Mouse (Mus musculus) frontal cortex, postnatal 10 days (tissue): Measurements from ENCODE around the gene Defb43.

Source experiments
- DNase-seq, 2 experiments: peaks; one replicate each; pipeline ENCODE4 v3.0.0; 2022; ENCODE audit warnings: low spot score in 2 of 2, mixed read lengths in 1 of 2

Gene Defb43

DNA sequence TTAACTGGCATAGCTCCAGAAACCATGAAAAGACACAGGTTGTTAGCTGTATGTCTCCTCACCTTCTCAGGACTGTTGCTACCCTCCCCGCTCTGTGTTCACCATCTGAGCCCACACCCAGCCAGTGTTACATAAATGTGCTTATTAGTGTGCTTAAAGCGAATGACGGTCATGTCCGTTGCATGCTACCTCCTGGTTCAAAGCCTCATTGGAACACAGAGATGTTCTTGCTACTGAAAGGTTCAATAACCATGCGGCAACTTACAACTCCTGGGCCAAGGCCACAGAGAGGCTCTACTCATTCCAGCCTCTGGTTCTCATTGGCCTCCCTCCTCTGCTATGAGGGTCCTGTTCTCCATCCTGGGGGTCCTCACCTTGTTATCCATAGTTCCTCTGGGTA is at the start of gene Defb43:
Defb43 (plus strand) TSS at position 301 of the 400 bp plus-strand sequence.
- no peak for DNase-seq

DNA sequence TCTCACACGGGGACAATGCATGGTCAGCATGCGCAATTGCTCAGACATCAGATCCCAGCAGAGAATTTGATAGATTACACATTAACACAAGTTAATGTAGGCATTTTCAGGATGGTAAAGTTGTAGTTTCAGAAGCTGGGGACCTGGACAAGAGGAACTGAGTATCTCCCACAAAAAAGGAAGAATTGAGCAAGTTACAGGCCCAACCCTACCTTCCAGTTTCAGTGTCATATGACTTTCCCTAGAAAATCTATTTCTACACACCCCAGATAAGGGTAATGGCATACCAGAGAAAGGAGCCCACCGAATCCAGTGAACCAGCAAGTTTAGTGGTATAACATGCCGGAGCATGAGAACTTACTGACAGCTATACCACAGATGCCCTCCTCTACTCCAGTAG is 47.9 kb upstream of the Defb43 start:
- DNase-seq: no peak

DNA sequence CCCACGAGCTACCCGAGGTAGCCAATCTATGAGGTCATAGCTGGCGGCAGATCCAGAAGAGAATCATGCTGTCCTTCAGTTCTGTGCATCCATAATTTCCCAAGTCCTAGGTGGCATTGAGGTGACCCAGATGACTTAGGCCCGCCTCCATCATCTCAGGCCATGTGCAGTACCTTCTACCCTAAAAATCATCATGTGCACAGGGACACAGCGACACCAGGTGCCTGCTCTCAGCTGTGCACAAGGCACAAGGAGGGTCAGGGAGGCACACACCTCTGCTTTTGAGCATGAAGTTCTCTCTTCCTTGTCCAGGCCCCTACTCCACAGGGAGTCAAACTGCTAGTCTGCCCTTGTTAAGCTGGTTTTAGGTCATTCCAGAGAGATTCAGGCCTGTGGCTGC is 46.2 kb upstream of the Defb43 start:
- DNase-seq: no peak

DNA sequence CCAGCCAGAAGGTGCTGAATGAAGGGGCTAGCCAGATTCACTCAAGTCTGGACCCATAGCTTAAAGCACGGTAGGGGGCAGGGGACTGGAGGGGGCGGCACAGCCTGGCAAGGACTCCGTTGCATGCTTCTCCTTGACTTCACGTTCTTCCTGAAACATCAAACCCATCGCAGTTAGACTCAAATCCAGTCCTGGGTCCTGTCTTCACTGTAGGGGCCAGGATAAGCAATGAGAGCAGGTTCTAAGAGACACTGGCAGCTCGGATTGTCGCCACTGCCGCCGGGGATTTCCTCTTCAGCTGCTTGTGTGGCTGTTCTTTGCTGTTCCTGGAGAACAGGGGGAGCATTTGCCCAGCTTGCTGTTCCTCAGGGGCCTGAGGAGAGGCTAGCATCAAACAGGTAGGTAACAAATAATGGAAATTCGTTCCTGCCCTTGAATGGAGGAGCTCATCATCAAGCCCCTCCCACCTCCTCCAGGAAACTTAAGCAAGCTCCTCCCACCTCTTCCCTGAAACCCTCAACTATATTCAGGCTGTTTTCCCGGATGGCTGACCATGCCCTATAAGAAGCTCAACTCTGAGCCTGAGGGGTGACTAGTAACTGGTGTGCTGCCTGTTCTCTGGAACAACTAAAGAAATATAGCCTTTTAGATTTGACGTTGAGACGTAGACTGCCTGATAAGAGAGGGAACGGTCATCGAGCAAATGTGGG is 45.6 kb upstream of the Defb43 start:
- no peak for DNase-seq

DNA sequence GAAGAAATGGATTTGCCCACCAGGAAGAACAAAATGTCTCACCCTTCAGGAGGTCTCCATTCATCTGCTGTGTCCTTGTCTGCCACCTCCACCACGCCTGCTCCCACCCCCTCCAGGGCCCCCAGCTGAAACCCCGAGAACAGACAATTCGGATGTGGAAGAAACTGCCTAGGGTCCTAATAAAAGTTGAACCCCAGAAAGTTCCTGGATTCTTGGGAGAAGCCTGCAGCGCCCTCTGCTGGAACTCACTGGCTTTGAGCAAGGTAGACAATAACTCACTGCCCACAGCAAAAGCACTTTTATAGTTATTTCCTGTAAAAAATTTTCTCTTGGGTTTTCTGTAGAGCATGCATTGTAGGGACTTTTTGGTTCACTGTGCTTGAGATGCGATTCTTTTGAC is 36.5 kb upstream of the Defb43 start:
- peak; percentile 17 to 56 for DNase-seq

DNA sequence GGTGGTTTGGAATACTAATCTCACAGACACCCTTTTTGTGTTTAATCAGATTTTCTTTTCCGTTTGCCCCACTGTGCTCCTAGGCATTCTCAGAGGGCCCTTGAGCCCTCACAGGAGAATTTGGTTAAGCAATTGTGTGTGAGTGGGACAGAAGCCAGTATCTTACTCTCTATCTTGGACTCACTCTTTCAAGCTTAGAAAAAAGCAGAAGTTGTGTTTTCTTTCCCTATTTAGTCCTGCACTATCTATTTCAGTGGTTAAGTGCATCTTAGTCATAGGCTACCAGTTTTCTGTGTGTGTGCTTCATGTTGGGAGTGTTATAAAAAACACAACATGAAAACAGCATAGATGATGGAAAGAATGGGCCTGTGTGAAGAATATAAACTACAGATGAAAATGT is 31.8 kb upstream of the Defb43 start:
- DNase-seq: no peak

DNA sequence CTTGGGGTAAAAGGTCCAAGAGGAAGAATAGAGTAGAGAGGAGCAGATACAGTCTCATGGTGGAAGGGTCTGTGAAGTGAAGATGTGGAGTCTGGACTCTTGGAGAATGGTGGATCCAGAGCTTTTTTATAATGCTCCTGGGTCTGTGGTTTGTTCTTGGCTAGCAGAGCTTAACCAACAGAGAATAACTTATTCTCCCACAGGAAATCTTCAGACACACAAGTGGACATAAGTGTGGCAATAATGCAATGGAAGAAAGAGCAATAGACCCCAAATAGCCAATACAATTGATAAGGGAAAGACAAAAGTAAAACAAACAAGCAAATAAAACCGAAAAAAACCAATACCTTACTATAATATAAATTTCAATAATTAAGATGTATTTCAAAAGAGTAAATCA is 27.2 kb upstream of the Defb43 start, which contains the start of gene Defb48:
Defb48 (minus strand) TSS at position 101 of the 400 bp plus-strand sequence.
- DNase-seq: no peak

DNA sequence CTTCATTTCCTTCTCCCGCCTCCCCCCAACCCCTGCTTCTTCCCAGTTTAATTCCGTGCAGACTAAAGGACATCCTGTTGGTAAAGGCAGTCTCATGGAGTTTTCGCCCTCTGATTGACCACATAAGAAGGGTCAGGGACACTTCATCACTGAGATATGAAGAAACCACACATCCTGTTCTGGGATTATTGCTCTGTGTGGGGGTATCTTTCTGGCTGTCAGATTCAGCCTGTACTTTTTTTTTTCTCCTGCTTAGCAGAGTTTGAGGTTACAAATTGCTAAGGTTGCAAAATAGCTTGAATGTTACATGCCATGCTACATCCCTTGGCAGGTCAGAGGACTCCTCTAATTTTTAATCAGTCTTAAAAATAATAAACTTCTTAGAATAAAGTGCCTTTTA is 20.3 kb upstream of the Defb43 start:
- DNase-seq: no peak

DNA sequence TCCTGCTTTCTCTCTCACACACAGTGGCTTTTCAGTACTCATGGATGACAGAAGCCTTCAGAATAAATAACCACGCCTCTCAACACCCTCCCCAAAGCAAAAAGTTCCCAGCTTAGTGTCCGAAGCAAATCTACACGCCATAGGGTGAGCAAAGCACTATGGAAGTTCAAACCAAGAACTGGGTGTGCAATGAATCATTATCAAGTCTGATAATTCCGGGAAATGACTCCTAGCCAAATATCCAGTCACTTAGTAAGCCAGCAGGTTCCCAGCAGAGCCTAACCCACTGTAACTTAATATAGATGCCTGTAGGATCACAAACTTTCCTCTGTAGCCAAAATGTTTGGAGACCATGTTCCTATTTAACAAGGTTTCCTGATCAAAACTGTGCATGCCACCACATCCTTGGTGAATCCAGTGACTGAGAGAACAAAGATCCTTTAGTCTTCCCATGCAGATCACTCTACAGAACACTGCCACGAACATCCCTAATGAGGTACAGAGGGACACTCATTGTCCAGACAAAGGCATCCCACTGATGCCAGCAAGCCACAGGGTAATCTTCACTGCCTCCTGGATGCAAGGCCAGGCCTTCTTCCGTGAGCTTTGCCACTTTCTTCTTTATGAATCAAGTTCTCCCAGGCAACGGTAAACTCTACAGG is 19.6 kb upstream of the Defb43 start:
- DNase-seq: no peak

DNA sequence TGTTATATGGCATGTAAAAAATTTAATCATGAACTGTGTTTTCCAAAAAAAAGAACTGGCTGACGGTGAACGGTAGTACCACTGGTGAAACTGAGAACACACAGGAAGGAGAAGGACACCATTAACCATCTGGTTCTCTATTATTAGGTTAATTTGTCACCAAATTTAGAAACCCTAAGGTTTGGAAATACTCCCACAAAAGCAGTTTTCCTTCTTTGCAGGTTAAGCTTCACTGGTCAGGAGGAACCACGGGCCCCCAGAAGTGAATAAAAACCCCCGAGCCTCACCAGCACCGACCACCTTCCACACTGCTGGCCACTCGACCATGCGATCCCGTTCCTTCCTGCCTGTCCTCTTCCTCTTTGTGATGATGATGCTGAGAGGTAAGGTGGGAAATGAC is 13.8 kb upstream of the Defb43 start, which contains the start of gene Defb47:
Defb47 (plus strand) TSS at position 301 of the 400 bp plus-strand sequence.
- no peak for DNase-seq

DNA sequence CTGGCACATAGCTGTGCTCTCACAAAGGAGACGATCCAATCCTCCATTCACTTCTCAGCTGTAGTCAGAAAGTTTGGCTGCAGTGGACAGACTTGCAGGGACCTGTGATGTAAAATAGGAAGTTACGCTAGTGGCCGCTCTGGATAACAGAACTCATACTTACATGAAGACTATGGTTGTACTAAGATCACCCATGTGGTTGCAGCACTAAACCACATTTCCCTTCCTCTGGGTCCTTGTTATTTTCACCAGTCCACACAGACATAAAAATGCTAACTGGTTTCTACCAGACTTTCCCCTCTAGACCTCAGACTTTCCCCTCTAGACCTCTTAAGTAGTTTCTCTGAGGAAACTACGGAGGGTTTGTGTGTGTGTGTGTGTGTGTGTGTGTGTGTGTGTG is 12.6 kb upstream of the Defb43 start:
- DNase-seq: no peak

DNA sequence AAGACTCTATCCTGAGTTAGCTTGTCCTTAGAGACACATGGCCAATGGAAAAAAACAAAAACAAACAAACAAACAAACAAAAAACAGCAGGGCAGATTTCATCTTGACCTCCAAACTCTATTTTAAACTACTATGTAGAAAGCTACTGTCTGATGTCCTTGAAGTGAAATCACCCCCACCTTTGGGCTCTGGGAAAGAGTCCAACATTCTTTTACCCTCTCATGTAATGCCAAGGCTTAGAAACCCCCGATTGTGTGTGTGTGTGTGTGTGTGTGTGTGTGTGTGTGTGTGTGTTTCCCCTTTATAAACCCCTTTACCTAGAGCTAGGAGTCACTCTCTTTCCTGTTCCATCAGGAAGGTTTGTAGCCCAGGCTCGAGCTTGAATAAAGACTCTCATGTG is 9.0 kb upstream of the Defb43 start:
- no peak for DNase-seq

DNA sequence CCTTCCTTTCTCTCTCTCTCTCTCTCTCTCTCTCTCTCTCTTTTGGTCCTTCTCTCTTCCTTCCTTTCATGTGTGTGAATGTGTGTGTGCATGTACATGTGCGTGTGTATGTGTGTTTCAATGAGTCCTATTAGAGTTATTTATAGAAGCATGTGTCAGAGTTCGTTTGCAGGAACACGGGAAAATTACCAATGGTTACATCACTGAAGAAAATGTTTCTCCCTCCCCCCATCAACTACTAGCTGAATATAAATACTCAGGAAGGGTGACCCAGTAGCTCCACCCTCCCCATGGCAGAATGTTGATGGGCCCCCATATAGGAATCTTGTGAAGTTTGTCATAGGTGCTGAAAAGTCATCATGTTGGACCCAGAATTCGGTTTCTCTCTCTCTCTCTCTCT is 1.5 kb downstream of the Defb43 start:
- no peak for DNase-seq

DNA sequence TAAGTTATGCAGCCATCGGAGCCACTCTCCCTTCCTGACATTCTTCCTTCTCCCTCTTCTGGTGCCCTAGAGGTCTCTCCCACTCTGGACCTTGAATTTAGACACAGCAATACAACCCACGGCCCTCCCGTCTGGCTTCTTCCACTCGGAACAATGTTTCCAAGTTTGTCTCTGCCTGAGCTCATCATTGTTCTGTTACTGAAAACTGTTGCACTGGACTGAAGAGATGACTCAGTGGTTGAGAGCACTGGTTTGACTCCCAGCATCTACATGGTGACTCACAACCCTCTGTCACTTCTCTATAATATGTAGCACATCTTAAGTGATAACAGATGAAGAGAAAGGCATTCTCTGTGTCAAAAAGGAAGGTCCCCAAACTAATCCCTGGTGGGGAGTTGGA is 3.1 kb downstream of the Defb43 start:
- no peak for DNase-seq

DNA sequence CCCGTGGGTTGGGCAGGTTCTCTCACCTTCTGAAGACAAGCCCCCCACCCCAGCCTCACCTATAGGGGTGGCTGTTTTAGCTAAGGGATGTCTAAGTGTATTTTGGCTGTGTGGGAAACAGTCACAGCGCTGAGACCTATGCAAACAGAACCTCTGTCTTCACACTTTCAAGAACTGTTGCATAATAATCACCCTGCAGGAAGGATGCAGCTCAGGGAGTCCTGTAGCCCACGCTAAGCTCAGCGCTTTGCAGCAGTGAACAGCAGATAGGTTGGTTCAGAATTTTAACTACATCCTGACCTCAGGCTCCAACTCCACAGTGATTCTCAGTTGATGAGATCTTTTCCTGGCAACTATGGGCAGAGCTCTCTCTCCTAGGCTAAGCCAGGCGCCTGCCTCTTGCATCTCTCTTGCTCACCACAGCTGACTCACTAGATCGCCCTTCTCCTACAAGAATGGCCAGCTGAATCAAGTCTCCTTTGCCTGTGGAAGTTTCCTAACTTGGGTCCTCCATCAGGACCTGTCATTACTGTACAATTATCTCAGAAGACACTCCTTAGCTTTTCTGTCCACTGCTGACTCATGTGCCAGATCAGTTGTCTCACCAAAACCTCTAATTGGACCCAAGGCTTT is 9.1 kb downstream of the Defb43 start:
- DNase-seq: no peak

DNA sequence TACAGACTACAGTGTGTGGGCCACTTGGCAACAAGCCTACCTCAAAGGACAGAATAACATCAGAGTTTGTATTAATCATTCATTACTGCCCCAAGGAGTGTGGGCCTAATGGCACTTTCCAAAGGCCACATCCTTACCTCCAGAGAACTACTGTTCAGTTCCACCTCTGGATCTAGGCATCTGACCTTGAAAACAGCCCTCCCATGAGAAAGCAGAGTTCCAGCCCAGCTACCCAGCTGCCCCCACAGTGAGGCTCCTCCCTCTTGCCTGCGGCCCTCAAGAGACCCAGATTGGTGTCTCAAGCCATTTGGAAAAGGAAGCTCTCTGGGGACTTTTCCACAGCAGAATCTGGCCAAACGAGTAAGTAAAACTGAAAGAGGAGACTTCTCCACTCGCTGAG is 35.1 kb downstream of the Defb43 start, which contains the start of gene Defb42:
Defb42 (plus strand) TSS at position 301 of the 400 bp plus-strand sequence.
- no peak for DNase-seq

DNA sequence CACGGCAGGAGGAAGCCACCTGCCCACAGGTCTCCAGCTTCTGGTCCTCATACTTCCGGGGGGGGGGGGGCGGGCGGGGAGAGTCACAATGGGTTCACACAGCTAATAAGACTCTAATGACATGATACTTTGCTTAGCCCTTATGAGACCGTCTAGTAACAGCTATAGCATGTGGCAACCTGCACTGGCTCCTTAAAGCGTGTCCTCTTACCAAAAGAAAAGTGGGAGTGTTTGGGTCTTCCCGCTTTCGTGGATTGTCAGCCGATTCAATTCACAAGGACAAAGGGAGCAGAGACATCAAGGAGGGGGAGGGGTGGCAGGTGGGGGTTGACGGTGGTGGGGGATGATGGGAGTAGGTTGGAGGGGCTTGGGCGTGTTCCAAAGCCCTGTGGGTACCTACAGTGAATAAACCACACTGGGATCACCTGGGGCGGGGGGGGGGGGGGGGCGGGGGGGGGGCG is 38.4 kb downstream of the Defb43 start, which contains the start of gene Defb30:
Defb30 (minus strand) TSS at position 51 of the 461 bp plus-strand sequence.
- DNase-seq: no peak

DNA sequence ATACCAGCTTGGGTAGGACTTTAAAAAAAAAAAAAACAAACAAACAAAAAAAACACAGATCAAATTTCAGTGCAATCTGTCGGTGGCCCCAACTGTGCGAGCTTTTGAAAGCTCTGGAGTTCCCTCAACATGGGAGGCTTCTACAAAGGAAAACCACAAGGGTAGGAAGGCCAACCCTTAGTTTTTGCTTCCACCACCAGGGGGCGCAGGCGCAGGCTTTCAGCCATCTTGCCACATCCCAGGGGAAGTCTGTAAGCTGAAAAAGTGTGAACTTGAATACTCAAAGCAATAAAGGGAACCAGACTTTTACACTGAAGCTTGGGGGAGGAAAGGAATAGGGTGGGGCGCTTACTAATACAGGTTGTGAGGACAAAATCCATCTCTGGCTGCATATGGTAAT is 39.2 kb downstream of the Defb43 start:
- DNase-seq: peak in 1 of 2 experiments; percentile 26

DNA sequence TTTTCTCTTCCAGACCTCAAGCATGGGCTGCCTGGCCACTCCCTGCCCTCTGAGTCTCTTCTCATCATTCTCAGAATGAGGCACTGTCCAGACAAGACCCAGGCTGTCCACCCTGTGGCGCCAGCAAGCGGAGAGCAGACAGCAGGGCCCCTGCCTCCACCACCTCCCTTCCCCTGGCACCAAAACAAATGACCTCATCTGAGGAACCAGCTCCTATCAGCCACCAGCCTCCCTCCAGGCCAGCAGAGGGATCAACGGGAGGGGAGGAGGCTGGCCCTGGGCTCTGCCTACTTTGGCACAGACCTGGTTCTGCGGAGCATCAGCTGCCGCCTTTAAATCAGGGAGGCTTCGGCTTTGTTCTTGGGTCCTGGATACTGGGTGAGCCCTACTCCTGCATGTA is 43.2 kb downstream of the Defb43 start:
- peak in 1 of 2 experiments; percentile 37 for DNase-seq

DNA sequence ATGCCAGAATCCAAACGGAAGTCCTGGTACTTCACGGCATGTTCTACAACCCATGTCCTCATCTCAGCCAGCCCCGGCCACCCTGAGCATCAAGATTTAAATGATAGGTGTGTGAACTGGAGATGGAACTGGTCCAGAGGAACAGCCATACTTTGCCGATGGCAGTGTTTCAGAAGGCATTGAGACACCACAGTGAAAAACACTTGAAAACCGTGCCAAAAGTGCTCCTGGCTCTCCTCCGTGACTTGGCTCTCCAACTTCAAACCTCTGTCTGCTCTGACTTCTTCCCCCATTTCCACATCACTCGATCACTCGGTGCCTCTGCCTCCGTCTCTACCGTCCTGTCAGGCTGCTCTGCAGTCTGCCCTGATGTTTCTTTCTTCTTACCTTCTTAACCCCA is 48.8 kb downstream of the Defb43 start:
- no peak for DNase-seq

DNA sequence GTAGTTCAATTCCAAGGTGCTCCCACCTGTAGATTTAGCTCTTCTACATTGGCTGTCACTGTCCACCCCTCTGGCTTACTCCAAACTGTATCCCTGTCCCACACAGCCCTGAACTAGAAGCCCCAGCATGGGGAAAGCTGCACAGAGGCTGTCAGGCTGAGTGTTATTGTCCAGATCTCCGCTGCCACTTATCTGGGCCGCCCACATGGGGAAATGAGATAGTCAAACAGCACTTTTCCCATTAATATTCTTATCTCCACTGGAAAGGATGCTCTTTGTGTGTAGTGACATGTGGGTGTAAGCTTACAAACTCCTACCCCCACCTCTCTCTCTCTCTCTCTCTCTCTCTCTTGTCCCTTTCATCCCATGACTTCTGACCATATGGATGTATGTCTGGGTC is 50.6 kb downstream of the Defb43 start:
- DNase-seq: no peak

DNA sequence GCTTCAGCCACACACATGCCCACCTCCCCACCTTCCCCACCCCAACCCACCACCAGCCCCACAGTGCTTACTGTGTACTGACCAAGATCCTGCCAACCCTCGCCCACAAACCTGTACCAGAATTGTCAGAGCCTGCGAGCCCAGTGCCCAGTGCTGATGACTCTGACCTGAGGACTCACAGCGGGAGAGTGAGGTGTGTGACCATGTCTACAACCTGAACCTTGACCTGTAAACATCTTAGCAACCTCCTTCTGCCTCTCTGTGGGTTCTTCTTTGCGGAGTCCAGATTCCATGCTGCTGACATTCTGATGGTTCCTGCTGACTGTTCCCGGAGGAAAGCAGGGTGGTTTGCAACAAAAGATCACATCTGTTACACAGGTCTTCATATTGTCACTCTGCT is 53.8 kb downstream of the Defb43 start:
- DNase-seq: no peak
